Mouse (Mus musculus): Measurements from ENCODE around the gene Dcun1d4.

Dcun1d4 gene

GRCm38 (mm10) chr5:73498559-73498958, 17.8 kb downstream of the Dcun1d4 start:
- DNase-seq (ENCODE audit: low spot score in 2 of 2): no peak

GRCm38 (mm10) chr5:73500867-73501440, 20.2 kb downstream of the Dcun1d4 start:
- no peak for DNase-seq (ENCODE audit: low spot score in 2 of 2)

GRCm38 (mm10) chr5:73502422-73502821, 21.6 kb downstream of the Dcun1d4 start:
- DNase-seq (ENCODE audit: low spot score in 2 of 2): no peak

- DNase-seq (ENCODE audit: low spot score in 2 of 2): no peak
Measured at GRCm38 (mm10) chr5:73503015-73503757, 22.4 kb downstream of the Dcun1d4 start.

- no peak for DNase-seq (ENCODE audit: low spot score in 2 of 2)
Measured at GRCm38 (mm10) chr5:73511074-73511473, 30.3 kb downstream of the Dcun1d4 start.

- no peak for DNase-seq (ENCODE audit: low spot score in 2 of 2)
Measured at GRCm38 (mm10) chr5:73512241-73512640, 31.4 kb downstream of the Dcun1d4 start.

GRCm38 (mm10) chr5:73512661-73513060, 31.9 kb downstream of the Dcun1d4 start:
- DNase-seq (ENCODE audit: low spot score in 2 of 2): no peak

GRCm38 (mm10) chr5:73514202-73514601, 33.4 kb downstream of the Dcun1d4 start:
- DNase-seq (ENCODE audit: low spot score in 2 of 2): no peak

- no peak for DNase-seq (ENCODE audit: low spot score in 2 of 2)
Measured at GRCm38 (mm10) chr5:73517299-73517698, 36.5 kb downstream of the Dcun1d4 start.

GRCm38 (mm10) chr5:73518424-73519211, 37.8 kb downstream of the Dcun1d4 start:
- DNase-seq (ENCODE audit: low spot score in 2 of 2): no peak

GRCm38 (mm10) chr5:73520787-73521186, 40.0 kb downstream of the Dcun1d4 start:
- DNase-seq (ENCODE audit: low spot score in 2 of 2): no peak

GRCm38 (mm10) chr5:73523227-73523626, 42.4 kb downstream of the Dcun1d4 start:
- no peak for DNase-seq (ENCODE audit: low spot score in 2 of 2)

GRCm38 (mm10) chr5:73524300-73525000, 43.6 kb downstream of the Dcun1d4 start:
- no peak for DNase-seq (ENCODE audit: low spot score in 2 of 2)

GRCm38 (mm10) chr5:73532222-73532621, 51.4 kb downstream of the Dcun1d4 start:
- DNase-seq (ENCODE audit: low spot score in 2 of 2): no peak

GRCm38 (mm10) chr5:73532879-73533278, 52.1 kb downstream of the Dcun1d4 start:
- no peak for DNase-seq (ENCODE audit: low spot score in 2 of 2)

GRCm38 (mm10) chr5:73537669-73538068, 56.9 kb downstream of the Dcun1d4 start:
- no peak for DNase-seq (ENCODE audit: low spot score in 2 of 2)

GRCm38 (mm10) chr5:73538586-73539298, 57.9 kb downstream of the Dcun1d4 start:
- DNase-seq (ENCODE audit: low spot score in 2 of 2): no peak

- peak in 1 of 2 experiments; percentile 5 for DNase-seq (ENCODE audit: low spot score in 2 of 2)
Measured at GRCm38 (mm10) chr5:73539848-73540510, 59.2 kb downstream of the Dcun1d4 start.

- no peak for DNase-seq (ENCODE audit: low spot score in 2 of 2)
Measured at GRCm38 (mm10) chr5:73540511-73540871, 59.7 kb downstream of the Dcun1d4 start.

GRCm38 (mm10) chr5:73544111-73544753, 63.4 kb downstream of the Dcun1d4 start:
- DNase-seq (ENCODE audit: low spot score in 2 of 2): no peak
